Mouse (Mus musculus) kidney, postnatal 0 days (tissue): ENCODE data around the gene Adgrf3. TPM values are rescaled to one million over a fixed set of nuclear protein-coding genes. Genes with fewer than 3 reads are reported as not detected.

Source experiments
- ATAC-seq: fragments of 200-750 bp; cut with Nextera tagmentation; replicated peaks from 2 replicates; pipeline ENCODE4 v1.8.0; 2017; ENCODE audit warnings: low read depth, moderate number of reproducible peaks, moderate TSS enrichment, moderate library complexity; ENCODE audit not compliant: low FRiP score
- DNase-seq: peaks from one replicate; pipeline ENCODE4 v3.0.0-alpha.2; 2016; ENCODE audit warnings: low spot score
- H3K27ac ChIP-seq: fragments of 300-500 bp; sonication (generic); 2 replicates; pipeline ENCODE4 v1.5.1; 2014; ENCODE audit warnings: mild to moderate bottlenecking
- H3K27me3 ChIP-seq: fragments of 300-500 bp; sonication (generic); 2 replicates; pipeline ENCODE4 v1.6.1; 2014; ENCODE audit warnings: low read length, mixed read lengths; ENCODE audit not compliant: insufficient read depth
- H3K36me3 ChIP-seq: fragments of 300-500 bp; sonication (generic); 2 replicates; pipeline ENCODE4 v1.6.1; 2014; ENCODE audit warnings: low read length, mixed read lengths; ENCODE audit not compliant: insufficient read depth
- H3K4me1 ChIP-seq: fragments of 300-500 bp; sonication (generic); replicated peaks from 2 replicates; pipeline ENCODE4 v1.6.1; 2014; ENCODE audit warnings: antibody characterized with exemption, low read length, mixed read lengths; ENCODE audit not compliant: insufficient read depth
- H3K4me2 ChIP-seq: fragments of 300-500 bp; sonication (generic); 2 replicates; pipeline ENCODE4 v1.6.1; 2014; ENCODE audit warnings: mild to moderate bottlenecking, low read length, moderate library complexity, mixed read lengths
- H3K4me3 ChIP-seq: fragments of 300-500 bp; sonication (generic); replicated peaks from 2 replicates; pipeline ENCODE4 v1.5.1; 2014; ENCODE audit warnings: low read depth, low read length
- H3K9ac ChIP-seq: fragments of 300-500 bp; sonication (generic); 2 replicates; pipeline ENCODE4 v1.6.1; 2014; ENCODE audit warnings: low read depth, low read length
- H3K9me3 ChIP-seq: fragments of 300-500 bp; sonication (generic); replicated peaks from 2 replicates; pipeline ENCODE4 v1.6.1; 2016; ENCODE audit warnings: low read length, inconsistent platforms, mixed read lengths
- CTCF ChIP-seq: IDR thresholded peaks from 2 replicates; pipeline ENCODE4 v1.5.1; 2016; ENCODE audit warnings: antibody characterized with exemption, low read depth, mild to moderate bottlenecking, moderate library complexity
- WGBS: fragments of 180-500 bp; shearing (Covaris S2); extraction: QIAGEN DNeasy Blood & Tissue Kit; methylation state at CpG from one replicate; pipeline ENCODE4 v1.1.7; 2014; 5-methylcytosine and 5-hydroxymethylcytosine counted together
- polyA plus RNA-seq: library from polyadenylated mRNA; unstranded; fragments of >200 nt; fragmentation: Nextera tagmentation; extraction: Ambion mirVana; gene quantifications from 2 replicates; pipeline ENCODE4 v1.2.1, GENCODE M21; 2015

Adgrf3 gene
- polyA plus RNA-seq, 1 experiment from 2014 or later: 0.04 TPM

DNA sequence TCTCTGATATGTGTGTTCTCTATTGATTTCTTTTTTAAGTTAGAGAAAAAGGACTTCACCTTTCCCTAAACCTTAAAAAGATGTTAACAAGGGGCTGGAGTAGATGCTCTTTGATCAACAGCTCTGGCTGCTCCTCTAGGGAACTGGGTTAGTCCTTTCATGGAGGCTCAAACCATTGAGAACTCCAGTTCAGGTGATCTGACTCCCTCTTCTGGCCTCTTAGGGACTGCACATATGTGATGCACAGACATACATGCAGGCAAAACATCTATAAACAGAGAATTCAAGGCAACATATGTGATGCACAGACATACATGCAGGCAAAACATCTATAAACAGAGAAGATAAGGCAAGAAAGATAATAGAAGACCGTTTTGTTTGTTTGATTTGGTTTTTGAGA is 13.1 kb downstream of the Adgrf3 start:
- DNase-seq: no peak
- Histone ChIP-seq H3K4me3 (no peak overlapping the region), H3K9ac (no peak overlapping the region), H3K9me3 (no peaks in the 10 kb centered on the region), H3K4me2 (no peak overlapping the region), H3K27me3 (no peaks in the 10 kb centered on the region), H3K4me1 (no peaks in the 10 kb centered on the region), H3K27ac (no peak overlapping the region), H3K36me3 (peaks cover 5% of the 10 kb centered on the region; the same call in 1 of the 2 replicates)
- 82% methylated on average over 1 of the region's 1 CpGs for WGBS
- no peak for ATAC-seq
- TF ChIP-seq CTCF: peak; percentile 52

DNA sequence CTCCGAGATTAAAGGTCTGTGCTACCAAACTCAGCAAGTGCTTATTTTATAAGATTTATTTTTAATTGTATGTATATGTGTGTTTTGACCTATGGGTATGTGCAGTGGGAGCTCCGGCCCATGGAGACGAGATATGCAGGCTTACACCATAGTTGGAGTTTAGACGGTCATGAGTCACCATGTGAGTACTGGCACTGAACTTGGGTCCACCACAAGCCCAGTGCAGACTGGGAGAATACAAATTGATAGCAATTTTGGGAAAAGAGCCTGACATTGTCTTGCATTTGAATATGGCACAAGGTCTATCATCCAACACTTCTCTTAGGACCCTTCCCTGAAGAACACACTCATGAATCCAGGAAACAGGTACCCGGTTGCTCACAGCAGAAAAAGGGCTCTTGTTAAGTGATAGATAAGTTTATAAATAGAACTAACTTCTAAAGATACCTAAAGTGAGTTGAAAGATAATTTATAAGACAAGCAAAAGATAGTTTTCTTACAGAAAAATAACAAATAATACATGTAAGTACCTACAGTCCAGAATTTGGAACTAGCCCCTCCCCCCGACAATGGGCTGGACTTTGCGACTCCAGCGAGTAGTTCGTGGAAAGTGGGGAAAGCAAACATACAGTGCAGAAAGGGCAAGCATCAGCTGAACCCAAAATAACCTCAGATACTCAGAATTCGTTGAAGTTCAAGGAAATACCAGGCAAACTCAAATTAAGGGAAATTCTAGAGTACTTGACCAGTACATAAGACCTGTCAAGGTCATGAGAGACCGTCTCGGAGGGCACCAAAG is 17.6 kb downstream of the Adgrf3 start:
- H3K4me3 ChIP-seq: no peak overlapping the region
- no peak for TF ChIP-seq CTCF
- H3K9me3 ChIP-seq: no peaks in the 10 kb centered on the region
- H3K4me2 ChIP-seq: no peak overlapping the region
- DNase-seq: no peak
- H3K27ac ChIP-seq: no peak overlapping the region
- no peak overlapping the region for H3K9ac ChIP-seq
- ATAC-seq: no peak
- H3K27me3 ChIP-seq: no peaks in the 10 kb centered on the region
- 90% methylated on average over 12 of the region's 12 CpGs for WGBS
- H3K4me1 ChIP-seq: no peaks in the 10 kb centered on the region
- H3K36me3 ChIP-seq: peaks cover 27% of the 10 kb centered on the region; the same call in 1 of the 2 replicates

DNA sequence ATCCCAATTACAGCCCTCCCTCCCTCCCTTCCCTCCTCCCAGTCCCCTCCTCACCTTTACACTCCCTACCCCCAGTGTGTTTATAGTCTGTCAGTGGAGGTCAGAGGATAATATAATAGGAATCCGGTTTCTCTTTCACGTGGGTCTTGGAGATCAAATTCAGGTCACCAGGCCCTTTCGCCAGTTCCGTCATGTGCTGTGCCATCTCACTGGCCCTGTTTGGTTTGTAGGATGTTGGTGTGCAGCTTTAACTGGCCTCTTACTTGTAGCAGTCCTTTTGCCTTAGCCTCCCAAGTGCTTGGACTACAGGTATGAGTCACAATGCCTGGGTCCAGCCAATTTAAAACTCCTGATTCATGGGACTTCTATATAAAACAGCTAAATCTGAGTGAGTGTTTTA is 29.7 kb downstream of the Adgrf3 start:
- peaks cover 37% of the 10 kb centered on the region for H3K36me3 ChIP-seq
- no peak for TF ChIP-seq CTCF
- no peaks in the 10 kb centered on the region for H3K27me3 ChIP-seq
- no peak overlapping the region for H3K4me3 ChIP-seq
- H3K27ac ChIP-seq: no peak overlapping the region
- H3K4me1 ChIP-seq: no peaks in the 10 kb centered on the region
- no peaks in the 10 kb centered on the region for H3K9me3 ChIP-seq
- ATAC-seq: no peak
- DNase-seq: no peak
- H3K9ac ChIP-seq: no peak overlapping the region
- 29% methylated on average over 4 of the region's 4 CpGs for WGBS
- H3K4me2 ChIP-seq: no peak overlapping the region

DNA sequence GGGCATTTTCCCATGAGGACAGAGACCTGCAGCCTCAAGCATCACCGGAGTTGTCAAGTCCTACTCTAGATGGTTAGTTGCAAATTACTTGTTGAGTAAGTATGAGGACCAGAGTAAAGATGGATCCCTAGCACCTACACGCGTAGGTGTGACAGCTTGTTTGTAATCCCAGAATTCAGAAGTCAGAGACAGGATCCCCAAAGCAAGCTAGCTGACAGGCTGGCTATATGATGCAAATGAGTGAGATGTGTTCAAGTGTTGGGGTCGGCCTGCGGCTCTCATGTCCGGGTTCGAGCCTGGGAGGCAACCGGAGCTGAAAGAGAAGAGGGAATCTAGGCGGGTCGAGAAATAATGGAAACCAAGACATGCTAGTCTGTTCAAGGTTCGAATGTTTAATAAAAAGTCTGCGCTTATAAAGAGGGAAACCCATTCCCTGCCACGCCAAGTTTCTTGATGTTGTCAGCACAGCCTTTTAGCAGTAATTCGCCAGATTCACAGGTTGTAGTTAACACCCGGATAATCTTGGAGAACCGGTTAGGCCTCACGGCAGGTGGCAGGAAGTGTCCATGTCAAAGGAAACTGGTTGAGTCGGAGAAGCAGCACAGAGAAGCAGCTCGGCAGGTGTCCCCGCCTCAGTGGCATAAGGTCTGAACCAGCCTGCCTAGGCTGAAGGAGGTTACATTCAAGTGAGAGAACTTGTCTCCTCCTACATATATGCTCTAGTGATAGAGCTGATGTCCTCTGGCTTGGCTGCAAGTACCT is 32.4 kb downstream of the Adgrf3 start:
- no peak for TF ChIP-seq CTCF
- ATAC-seq (no peak), DNase-seq (no peak)
- Histone ChIP-seq H3K9ac (no peak overlapping the region), H3K4me3 (no peak overlapping the region), H3K27ac (no peak overlapping the region), H3K4me1 (no peaks in the 10 kb centered on the region), H3K9me3 (no peaks in the 10 kb centered on the region), H3K36me3 (peaks cover 46% of the 10 kb centered on the region), H3K4me2 (no peak overlapping the region), H3K27me3 (no peaks in the 10 kb centered on the region)
- WGBS: 50% methylated on average over 20 of the region's 20 CpGs

DNA sequence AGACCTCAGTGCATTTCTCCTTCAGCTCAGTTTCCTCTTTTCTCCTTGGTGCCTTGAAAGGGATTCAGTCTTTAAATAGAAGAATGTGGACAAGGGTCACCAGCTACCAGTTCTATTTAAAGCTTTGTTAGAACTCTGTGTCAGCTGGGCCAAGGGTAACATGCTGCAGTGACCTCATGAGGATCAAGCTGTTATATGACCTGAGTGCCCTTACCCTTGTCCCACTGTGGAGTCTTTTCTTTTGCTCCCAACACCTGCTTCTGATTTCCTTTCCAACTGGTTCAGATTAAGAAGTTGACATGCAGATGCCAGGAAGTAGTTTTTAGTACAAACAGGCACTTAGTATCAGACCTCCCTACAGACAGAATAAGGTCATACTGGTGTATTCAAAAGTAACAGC is 33.4 kb downstream of the Adgrf3 start:
- no peak overlapping the region for H3K4me3 ChIP-seq
- H3K36me3 ChIP-seq: peaks cover 42% of the 10 kb centered on the region
- no peak overlapping the region for H3K4me2 ChIP-seq
- H3K4me1 ChIP-seq: no peaks in the 10 kb centered on the region
- no peak for TF ChIP-seq CTCF
- no peaks in the 10 kb centered on the region for H3K9me3 ChIP-seq
- no peak overlapping the region for H3K9ac ChIP-seq
- no peak for ATAC-seq
- no peak overlapping the region for H3K27ac ChIP-seq
- DNase-seq: peak; percentile 21
- H3K27me3 ChIP-seq: no peaks in the 10 kb centered on the region

DNA sequence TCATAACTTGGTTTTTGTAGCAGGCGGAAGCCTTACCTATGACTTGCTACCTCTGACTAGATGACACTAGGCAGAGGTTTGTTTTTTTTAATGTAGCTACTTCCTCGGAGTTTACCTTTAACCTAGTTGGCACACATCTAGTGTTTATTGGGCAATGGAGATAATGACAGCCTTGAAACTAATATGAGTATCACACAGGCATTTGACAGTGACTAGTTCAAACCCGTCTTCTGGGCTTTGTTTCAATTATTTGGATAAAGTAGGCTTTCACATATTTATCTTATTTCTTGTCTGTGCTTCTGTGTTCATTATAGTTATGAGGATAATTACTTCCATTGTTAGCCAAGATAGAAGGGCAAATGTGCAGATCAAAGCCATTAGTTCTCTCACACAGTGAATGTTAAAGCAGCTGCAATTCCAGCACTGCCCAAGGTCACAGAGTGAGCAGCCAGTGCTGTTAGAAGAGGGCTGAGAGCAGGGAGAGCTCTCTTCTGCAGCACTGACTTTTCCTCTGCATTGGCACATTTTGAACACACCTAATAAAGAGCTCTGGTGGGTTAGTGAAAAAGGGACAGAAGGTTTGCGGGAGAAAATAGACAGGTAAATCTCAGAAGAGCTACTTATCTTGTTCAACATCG is 35.1 kb downstream of the Adgrf3 start:
- Histone ChIP-seq H3K4me2 (no peak overlapping the region), H3K9ac (no peak overlapping the region), H3K4me1 (no peaks in the 10 kb centered on the region), H3K27ac (no peak overlapping the region), H3K36me3 (peaks cover 28% of the 10 kb centered on the region), H3K4me3 (no peak overlapping the region), H3K27me3 (no peaks in the 10 kb centered on the region), H3K9me3 (no peaks in the 10 kb centered on the region)
- ATAC-seq (no peak), DNase-seq (no peak)
- WGBS: 89% methylated on average over 5 of the region's 5 CpGs
- no peak for TF ChIP-seq CTCF
